Mouse (Mus musculus): Measurements from ENCODE around the gene Usp16. TPM values are rescaled to one million over a fixed set of nuclear protein-coding genes. Genes with fewer than 3 reads are reported as not detected.

Gene Usp16
- polyA plus RNA-seq, 1 experiment from 2014 or later = 48.5 TPM

DNA sequence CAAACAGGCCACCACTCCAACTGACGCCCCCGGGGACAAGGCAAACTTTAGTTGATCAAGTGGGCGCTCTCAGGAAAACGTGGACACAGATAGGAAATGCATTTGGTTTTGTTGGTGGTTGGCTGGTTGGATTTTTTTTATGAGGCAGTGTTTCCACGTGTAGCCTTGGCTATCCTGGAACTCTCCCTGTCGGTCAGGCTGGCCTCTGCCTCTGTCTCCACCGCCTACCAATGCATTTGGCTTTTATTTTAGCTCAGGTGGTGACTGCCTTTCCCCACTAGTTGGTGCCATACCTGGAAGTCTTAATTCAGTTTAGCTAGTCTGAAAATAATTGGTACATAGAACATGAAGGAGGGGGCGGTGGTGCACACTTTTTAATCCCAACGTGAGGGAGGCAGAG is 13.4 kb upstream of the Usp16 start:
- H3K9me3 ChIP-seq = no peaks in the 10 kb centered on the region
- H3K4me3 ChIP-seq = peak overlapping the region; percentile 98
- H3K4me1 ChIP-seq = peaks cover 11% of the 10 kb centered on the region
- H3K27ac ChIP-seq (replicated peaks) = no peak overlapping the region
- peak overlapping the region; percentile 95 for H3K9ac ChIP-seq (replicated peaks)
- 0 out of 2 replicates have a peak, but pooled peaks cover 4% of the 10 kb centered on the region for H3K27me3 ChIP-seq
- H3K36me3 ChIP-seq = no peaks in the 10 kb centered on the region
- peak overlapping the region; percentile 75 for H3K4me2 ChIP-seq (replicated peaks)
- no peak for ATAC-seq (replicated peaks)
- 22% methylated on average over 9 of the region's 9 CpGs for WGBS

DNA sequence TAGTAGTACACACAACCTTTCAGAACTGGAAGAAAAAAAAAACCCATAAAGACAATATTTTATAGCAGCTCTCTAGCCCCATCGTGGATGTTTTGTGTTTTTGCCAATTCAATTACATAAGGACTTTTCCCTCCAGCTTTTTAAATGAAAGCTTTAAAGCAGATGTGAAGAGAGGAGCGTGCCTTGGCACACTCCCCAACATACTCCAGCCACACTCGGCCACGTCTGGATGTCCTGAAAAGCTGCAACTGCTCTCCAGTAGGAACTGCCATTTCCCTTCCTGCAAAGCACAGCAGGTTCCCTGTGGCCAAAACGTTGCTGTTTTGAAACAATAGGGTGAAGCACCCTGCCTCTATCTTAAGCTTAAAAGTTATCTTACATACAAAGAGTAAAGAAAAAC is 12.2 kb upstream of the Usp16 start:
- H3K27ac ChIP-seq (replicated peaks) = no peak overlapping the region
- H3K4me3 ChIP-seq = no peak overlapping the region
- no peaks in the 10 kb centered on the region for H3K9me3 ChIP-seq
- H3K9ac ChIP-seq (replicated peaks) = no peak overlapping the region
- no peaks in the 10 kb centered on the region for H3K36me3 ChIP-seq
- peaks cover 11% of the 10 kb centered on the region for H3K4me1 ChIP-seq
- H3K27me3 ChIP-seq = 0 out of 2 replicates have a peak, but pooled peaks cover 4% of the 10 kb centered on the region
- ATAC-seq (replicated peaks) = no peak
- WGBS = 57% methylated on average over 5 of the region's 5 CpGs
- no peak overlapping the region for H3K4me2 ChIP-seq (replicated peaks)

DNA sequence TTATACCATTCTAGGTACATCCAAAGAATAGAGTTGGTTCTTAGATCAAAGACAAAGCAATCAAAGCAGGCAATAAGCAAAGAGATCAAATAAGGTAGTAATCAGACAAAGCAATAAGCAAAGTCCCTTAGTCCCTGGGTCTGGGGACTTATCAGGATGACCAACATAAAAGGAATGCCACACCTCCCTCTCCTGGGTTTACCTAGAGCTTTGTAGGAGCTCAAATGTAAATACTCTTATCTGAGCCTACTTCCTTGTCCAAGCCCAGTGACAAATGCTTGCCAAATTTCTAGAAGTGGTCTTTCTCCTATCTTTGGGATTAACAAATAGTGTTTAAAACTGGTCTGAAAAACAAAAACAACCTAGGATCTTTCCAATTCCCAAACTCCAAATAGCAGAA is 11.3 kb upstream of the Usp16 start:
- Histone ChIP-seq H3K4me3 (no peak overlapping the region), H3K9me3 (no peaks in the 10 kb centered on the region), H3K27ac (replicated peaks) (no peak overlapping the region), H3K27me3 (0 out of 2 replicates have a peak, but pooled peaks cover 4% of the 10 kb centered on the region), H3K9ac (replicated peaks) (no peak overlapping the region), H3K4me2 (replicated peaks) (no peak overlapping the region), H3K36me3 (no peaks in the 10 kb centered on the region), H3K4me1 (peaks cover 11% of the 10 kb centered on the region)
- ATAC-seq (replicated peaks) = no peak

DNA sequence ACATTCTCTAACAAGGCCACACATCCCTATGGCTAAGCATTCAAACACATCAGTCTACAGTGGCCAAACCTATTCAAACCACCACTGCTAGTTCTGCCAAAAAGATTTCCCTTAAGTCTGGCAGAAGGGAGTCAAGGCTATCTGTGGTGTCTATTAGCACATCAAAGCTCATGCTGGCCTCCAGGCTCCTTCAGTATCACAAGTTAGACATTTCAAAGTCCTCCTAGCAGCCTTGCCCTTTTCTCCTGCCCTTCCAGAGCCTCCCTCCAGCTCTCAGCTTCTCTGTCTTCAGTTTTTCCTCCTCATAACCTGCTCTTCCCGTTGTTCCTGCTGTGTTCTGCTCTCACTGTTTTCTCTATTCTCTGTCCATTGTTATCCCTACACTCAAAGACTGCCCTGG is 10.4 kb upstream of the Usp16 start:
- Histone ChIP-seq H3K4me3 (no peak overlapping the region), H3K36me3 (no peaks in the 10 kb centered on the region), H3K27ac (replicated peaks) (no peak overlapping the region), H3K27me3 (0 out of 2 replicates have a peak, but pooled peaks cover 4% of the 10 kb centered on the region), H3K9me3 (no peaks in the 10 kb centered on the region), H3K9ac (replicated peaks) (no peak overlapping the region), H3K4me2 (replicated peaks) (no peak overlapping the region), H3K4me1 (peaks cover 11% of the 10 kb centered on the region)
- no peak for ATAC-seq (replicated peaks)
- 56% methylated on average over 1 of the region's 1 CpGs for WGBS

DNA sequence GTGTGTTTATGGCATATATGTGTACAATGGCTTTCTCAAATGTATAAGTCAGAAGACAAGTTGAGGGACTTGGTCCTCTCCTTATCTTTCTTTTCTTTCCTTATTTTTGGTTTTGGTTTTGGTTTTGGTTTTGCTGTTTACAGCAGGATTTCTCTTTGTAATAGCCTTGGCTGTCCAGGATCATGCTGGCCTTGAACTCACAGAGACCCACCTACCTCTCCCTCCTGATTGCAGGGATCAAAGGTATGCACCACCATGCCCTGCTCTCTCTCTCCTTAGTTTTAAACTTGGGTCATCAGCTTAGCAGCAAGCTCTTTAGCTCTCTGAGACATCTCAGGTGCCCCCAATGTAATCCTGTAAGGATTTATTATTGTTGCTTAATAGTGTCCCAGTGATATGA is 9.4 kb upstream of the Usp16 start:
- ATAC-seq (replicated peaks) = no peak
- no peaks in the 10 kb centered on the region for H3K36me3 ChIP-seq
- H3K4me1 ChIP-seq = peaks cover 7% of the 10 kb centered on the region
- H3K9me3 ChIP-seq = no peaks in the 10 kb centered on the region
- no peak overlapping the region for H3K9ac ChIP-seq (replicated peaks)
- H3K27me3 ChIP-seq = 0 out of 2 replicates have a peak, but pooled peaks cover 4% of the 10 kb centered on the region
- no peak overlapping the region for H3K4me2 ChIP-seq (replicated peaks)
- no peak overlapping the region for H3K27ac ChIP-seq (replicated peaks)
- H3K4me3 ChIP-seq = no peak overlapping the region

DNA sequence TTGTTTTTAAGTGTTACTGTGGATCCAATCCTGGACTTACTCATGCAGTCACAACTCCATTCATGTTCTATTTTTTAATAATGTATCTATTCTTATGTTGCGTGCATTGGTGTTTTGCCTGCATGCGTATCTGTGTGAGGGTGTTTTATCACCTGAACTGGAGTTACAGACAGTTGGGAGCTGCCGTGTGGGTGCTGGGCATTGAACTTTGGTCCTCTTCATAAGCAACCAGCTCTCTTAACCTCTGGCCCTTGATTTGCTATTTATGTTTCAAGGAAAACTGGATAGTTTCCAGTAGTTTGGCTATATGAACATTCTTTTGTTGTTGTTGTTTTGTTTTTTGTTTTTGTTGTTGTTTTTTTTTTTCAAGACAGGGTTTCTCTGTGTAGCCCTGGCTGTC is 9.0 kb upstream of the Usp16 start:
- no peak overlapping the region for H3K9ac ChIP-seq (replicated peaks)
- no peak overlapping the region for H3K27ac ChIP-seq (replicated peaks)
- H3K4me3 ChIP-seq = no peak overlapping the region
- no peaks in the 10 kb centered on the region for H3K36me3 ChIP-seq
- 0 out of 2 replicates have a peak, but pooled peaks cover 4% of the 10 kb centered on the region for H3K27me3 ChIP-seq
- WGBS = 96% methylated on average over 3 of the region's 3 CpGs
- no peaks in the 10 kb centered on the region for H3K9me3 ChIP-seq
- ATAC-seq (replicated peaks) = no peak
- H3K4me1 ChIP-seq = peaks cover 7% of the 10 kb centered on the region
- H3K4me2 ChIP-seq (replicated peaks) = no peak overlapping the region

DNA sequence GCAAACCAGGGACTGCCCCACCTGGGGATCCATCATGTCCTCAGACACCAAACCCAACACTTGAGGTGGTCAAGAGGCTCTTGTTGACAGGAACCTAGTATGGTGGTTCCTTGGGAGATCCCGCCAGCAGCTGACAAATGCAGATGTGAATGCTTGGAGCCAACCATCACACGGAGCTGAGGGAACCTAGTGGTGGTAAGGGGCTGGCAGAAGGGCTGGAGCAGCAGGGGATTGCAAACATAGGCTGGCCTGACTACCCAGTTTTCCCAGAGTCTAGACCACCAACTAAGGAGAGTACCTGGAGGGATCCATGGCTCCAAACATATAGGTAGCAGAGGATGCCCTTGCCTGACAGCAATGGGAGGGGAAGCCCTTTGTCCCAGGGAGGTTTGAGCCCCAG is 1.3 kb upstream of the Usp16 start:
- H3K4me3 ChIP-seq = no peak overlapping the region
- peaks cover 22% of the 10 kb centered on the region for H3K4me1 ChIP-seq
- ATAC-seq (replicated peaks) = no peak
- H3K36me3 ChIP-seq = no peaks in the 10 kb centered on the region
- no peak overlapping the region for H3K4me2 ChIP-seq (replicated peaks)
- H3K9me3 ChIP-seq = no peaks in the 10 kb centered on the region
- H3K27ac ChIP-seq (replicated peaks) = no peak overlapping the region
- WGBS = 87% methylated on average over 2 of the region's 2 CpGs
- 0 out of 2 replicates have a peak, but pooled peaks cover 2% of the 10 kb centered on the region for H3K27me3 ChIP-seq
- no peak overlapping the region for H3K9ac ChIP-seq (replicated peaks)

DNA sequence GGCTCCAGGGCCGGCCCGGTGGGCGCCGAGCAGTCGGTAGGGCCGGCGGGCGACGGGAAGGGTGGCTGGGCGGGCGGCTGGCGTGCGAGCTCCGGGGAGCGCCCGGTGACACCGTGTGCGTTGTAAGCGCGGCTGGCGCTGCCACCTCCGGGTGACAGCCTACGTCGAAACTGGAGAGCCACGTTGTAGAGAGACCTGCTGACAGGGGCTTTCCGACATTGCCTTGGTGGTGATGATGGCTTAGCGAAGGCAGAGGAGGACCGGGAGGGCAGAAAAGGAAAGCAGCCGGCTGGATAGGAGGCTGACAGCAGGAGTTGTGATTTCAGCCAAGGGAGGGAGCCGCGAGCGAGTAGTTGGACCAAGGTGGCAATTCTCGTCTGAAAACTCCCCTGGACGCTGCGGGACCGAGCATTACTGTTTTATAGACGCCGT is 693 bp downstream of the Usp16 start:
- H3K4me1 ChIP-seq = peaks cover 22% of the 10 kb centered on the region
- no peaks in the 10 kb centered on the region for H3K9me3 ChIP-seq
- H3K9ac ChIP-seq (replicated peaks) = peak overlapping the region; percentile 89
- peak overlapping the region; percentile 86 for H3K4me3 ChIP-seq
- under 1% methylated on average over 38 of the region's 38 CpGs for WGBS
- peak overlapping the region; percentile 76 for H3K27ac ChIP-seq (replicated peaks)
- peak overlapping the region; percentile 89 for H3K4me2 ChIP-seq (replicated peaks)
- ATAC-seq (replicated peaks) = no peak; the same call in 1 of the 2 replicates
- 0 out of 2 replicates have a peak, but pooled peaks cover 2% of the 10 kb centered on the region for H3K27me3 ChIP-seq
- peaks cover under 1% of the 10 kb centered on the region; the same call in 1 of the 2 replicates for H3K36me3 ChIP-seq

DNA sequence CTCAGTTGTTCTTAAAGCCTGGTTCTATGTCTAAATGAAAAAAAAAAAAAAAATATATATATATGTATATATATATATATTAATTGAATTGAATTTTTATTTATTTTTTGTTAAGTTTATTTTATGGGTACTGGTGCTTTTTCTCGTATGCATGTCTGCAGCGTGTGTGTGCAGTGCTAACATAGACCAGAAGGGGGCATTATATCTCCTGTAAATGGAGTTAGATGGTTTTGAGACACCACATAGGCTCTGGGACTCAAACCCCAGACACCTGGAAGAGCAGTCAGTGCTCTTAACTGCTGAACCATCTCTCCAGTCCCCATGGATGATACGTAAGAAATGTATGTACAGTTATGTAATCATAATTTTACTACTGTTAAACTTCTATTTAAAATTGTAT is 4.2 kb downstream of the Usp16 start:
- H3K9me3 ChIP-seq = no peaks in the 10 kb centered on the region
- H3K4me2 ChIP-seq (replicated peaks) = no peak overlapping the region
- WGBS = 96% methylated on average over 3 of the region's 3 CpGs
- no peaks in the 10 kb centered on the region for H3K27me3 ChIP-seq
- no peak overlapping the region for H3K9ac ChIP-seq (replicated peaks)
- H3K27ac ChIP-seq (replicated peaks) = no peak overlapping the region
- peaks cover 22% of the 10 kb centered on the region for H3K4me1 ChIP-seq
- peaks cover 25% of the 10 kb centered on the region; the same call in 1 of the 2 replicates for H3K36me3 ChIP-seq
- no peak overlapping the region for H3K4me3 ChIP-seq
- ATAC-seq (replicated peaks) = no peak

DNA sequence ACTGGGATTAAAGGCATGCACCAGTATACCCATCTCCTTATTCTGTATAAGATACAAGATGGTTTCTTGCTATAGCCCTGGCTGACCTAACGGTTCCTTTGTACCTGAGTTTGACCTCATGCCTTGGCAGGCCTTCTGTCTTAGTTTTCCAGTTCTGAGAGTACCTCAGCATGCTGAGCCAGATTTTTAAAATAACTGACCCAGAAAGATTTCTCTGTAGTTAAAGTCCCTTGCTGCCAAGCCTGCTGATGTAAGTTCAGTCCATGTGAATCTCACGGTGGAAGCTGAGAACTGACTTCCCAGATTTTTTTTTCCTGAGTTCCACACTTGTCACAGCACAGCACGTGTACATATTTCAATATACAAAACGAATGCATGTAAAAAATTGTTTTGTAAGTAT is 16.1 kb downstream of the Usp16 start:
- 92% methylated on average over 4 of the region's 4 CpGs for WGBS
- no peak overlapping the region for H3K9ac ChIP-seq (replicated peaks)
- no peak overlapping the region for H3K4me3 ChIP-seq
- no peak overlapping the region for H3K27ac ChIP-seq (replicated peaks)
- peaks cover 80% of the 10 kb centered on the region for H3K36me3 ChIP-seq
- H3K27me3 ChIP-seq = no peaks in the 10 kb centered on the region
- no peak for ATAC-seq (replicated peaks)
- no peak overlapping the region for H3K4me2 ChIP-seq (replicated peaks)
- H3K4me1 ChIP-seq = no peaks in the 10 kb centered on the region
- H3K9me3 ChIP-seq = no peaks in the 10 kb centered on the region

DNA sequence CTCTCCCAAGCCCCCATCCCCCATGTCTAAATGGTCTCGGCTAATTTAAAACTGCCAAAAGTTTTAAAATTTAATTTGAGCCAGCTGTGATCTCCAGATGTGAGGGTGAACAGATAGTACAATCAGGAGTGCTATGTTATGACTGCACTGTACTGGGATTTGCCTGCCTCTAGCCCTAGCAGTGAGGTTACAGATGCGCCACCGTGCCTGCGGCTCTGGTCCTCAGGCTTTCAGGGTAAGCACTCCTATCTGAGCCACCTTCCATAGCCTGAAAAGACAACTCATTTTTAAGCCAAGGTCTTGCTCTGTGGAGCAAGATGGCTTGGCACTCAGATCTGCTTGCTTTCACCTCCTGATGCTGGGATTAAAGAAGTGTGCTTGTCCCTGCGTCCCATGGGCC is 29.9 kb downstream of the Usp16 start:
- Histone ChIP-seq H3K9ac (replicated peaks) (no peak overlapping the region), H3K36me3 (peaks cover 84% of the 10 kb centered on the region), H3K4me3 (no peak overlapping the region), H3K27ac (replicated peaks) (no peak overlapping the region), H3K4me2 (replicated peaks) (no peak overlapping the region), H3K9me3 (no peaks in the 10 kb centered on the region), H3K4me1 (no peaks in the 10 kb centered on the region), H3K27me3 (no peaks in the 10 kb centered on the region)
- no peak for ATAC-seq (replicated peaks)
- WGBS = 96% methylated on average over 5 of the region's 5 CpGs

DNA sequence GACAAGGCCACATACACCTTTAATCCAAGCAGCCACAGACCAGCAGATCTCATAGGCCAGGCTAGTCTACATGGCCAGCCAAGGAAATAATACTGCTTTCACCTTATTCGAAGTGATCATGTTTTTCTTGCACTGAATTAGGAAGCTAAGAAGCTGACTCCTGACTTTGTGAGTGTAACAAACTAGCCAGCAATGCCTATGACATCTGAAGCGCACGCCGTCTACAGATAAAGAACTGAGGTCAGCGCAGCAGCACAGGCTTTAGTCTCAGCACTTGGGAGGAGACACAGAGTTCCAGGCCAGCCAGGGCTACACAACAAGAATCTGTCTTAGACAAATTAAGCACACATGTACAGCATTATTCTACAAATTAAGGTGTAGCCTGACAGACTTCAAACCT is 32.2 kb downstream of the Usp16 start:
- ATAC-seq (replicated peaks) = no peak
- Histone ChIP-seq H3K36me3 (peaks cover 93% of the 10 kb centered on the region), H3K4me1 (no peaks in the 10 kb centered on the region), H3K27ac (replicated peaks) (no peak overlapping the region), H3K9ac (replicated peaks) (no peak overlapping the region), H3K9me3 (no peaks in the 10 kb centered on the region), H3K4me2 (replicated peaks) (no peak overlapping the region), H3K4me3 (no peak overlapping the region), H3K27me3 (no peaks in the 10 kb centered on the region)
- whole genome bisulfite sequencing = 98% methylated on average over 5 of the region's 5 CpGs

DNA sequence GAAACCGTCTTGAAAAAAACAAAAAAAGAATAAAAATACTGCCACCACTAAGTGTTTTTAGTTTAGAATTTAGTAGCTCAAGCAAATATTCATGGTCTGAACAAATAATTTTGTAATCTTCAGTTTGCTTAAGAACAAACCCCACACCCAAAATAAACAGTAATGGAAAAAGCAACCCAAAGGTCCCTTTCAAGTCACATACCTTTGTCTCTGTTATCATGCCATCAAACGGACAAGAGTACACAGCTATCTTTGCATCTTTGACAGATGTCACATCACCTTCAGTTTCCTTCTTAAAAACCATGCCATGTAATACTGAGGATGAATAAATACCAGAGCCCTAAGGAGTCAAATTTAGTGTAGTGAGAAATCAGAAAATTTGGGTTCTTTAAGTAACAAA is 34.1 kb downstream of the Usp16 start:
- no peak overlapping the region for H3K9ac ChIP-seq (replicated peaks)
- H3K4me1 ChIP-seq = no peaks in the 10 kb centered on the region
- H3K4me2 ChIP-seq (replicated peaks) = no peak overlapping the region
- H3K9me3 ChIP-seq = no peaks in the 10 kb centered on the region
- no peak for ATAC-seq (replicated peaks)
- H3K27ac ChIP-seq (replicated peaks) = no peak overlapping the region
- peaks cover 97% of the 10 kb centered on the region for H3K36me3 ChIP-seq
- 85% methylated on average over 2 of the region's 2 CpGs for WGBS
- H3K4me3 ChIP-seq = no peak overlapping the region
- no peaks in the 10 kb centered on the region for H3K27me3 ChIP-seq

Data from forebrain, embryonic 15.5 days (tissue).